Mouse (Mus musculus): ENCODE measurements at regions not wholly inside any gene's neighbourhood (a gene's known extent, or its start where the extent isn't known, plus 50 kb on each side); places are given as distances from the start of the nearest gene placed in this dataset.

DNA sequence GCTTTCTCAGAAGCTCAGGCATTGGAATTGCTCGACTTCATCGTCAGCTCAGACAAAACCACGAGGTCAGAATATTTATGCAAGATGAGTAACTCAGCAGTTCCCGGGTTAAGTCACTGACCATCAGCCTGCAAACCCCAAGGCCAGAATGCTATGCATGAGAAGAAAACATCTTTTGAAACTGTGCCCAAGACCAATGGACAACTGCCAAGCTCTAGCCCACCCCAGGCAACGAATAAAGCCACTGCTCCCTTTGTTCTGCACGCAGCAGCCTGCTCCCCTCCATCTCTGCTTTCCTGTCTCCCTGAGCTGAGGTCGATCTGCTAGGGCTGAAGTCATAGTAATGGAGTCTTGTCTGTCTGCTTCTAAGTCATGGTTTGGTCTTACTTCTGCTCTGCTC, 61.7 kb upstream of the Gpc1 start:
- no peaks in the 10 kb centered on the region for H3K27me3 ChIP-seq (ENCODE audit: control insufficient read depth in 1 of 2, insufficient read depth in 2 of 2, low read length in 2 of 2)
- H3K36me3 ChIP-seq (ENCODE audit: control insufficient read depth in 1 of 2, insufficient read depth in 2 of 2, low read length in 2 of 2) = no peaks in the 10 kb centered on the region
- H3K9me3 ChIP-seq (replicated peaks; ENCODE audit: insufficient read depth, low read length) = no peaks in the 10 kb centered on the region
- no peak overlapping the region for H3K9ac ChIP-seq (ENCODE audit: control insufficient read depth, low read depth, low read length, poor library complexity, severe bottlenecking)
- H3K27ac ChIP-seq (ENCODE audit: control insufficient read depth, low read depth, low read length) = no peak overlapping the region
- no peak for DNase-seq (ENCODE audit: low read depth, low spot score)
- TF ChIP-seq TCF12 (IDR thresholded peaks at IDR 0.05; ENCODE audit: low read depth, low read length) (no peak), CHD2 (IDR thresholded peaks at IDR 0.05; ENCODE audit: low read length) (no peak), EP300 (IDR thresholded peaks at IDR 0.05; ENCODE audit: low read depth in 1 of 2, low read length in 2 of 2) (no peak), RCOR1 (IDR thresholded peaks at IDR 0.05; ENCODE audit: low read depth, low read length) (no peak), JUND (IDR thresholded peaks at IDR 0.05; ENCODE audit: low read depth, low read length) (no peak), NELFE (IDR thresholded peaks at IDR 0.05; ENCODE audit: low read depth, low read length) (no peak)
- H3K4me1 ChIP-seq (ENCODE audit: control insufficient read depth in 1 of 2, insufficient read depth in 2 of 2, low read length in 2 of 2) = no peaks in the 10 kb centered on the region
- no peaks in the 10 kb centered on the region for H3K79me2 ChIP-seq (ENCODE audit: control insufficient read depth, insufficient read depth, low read length, poor library complexity)
- no peak overlapping the region for H3K4me3 ChIP-seq (ENCODE audit: control insufficient read depth in 1 of 2, insufficient read depth in 1 of 2, low read depth in 2 of 2, low read length in 2 of 2)

DNA sequence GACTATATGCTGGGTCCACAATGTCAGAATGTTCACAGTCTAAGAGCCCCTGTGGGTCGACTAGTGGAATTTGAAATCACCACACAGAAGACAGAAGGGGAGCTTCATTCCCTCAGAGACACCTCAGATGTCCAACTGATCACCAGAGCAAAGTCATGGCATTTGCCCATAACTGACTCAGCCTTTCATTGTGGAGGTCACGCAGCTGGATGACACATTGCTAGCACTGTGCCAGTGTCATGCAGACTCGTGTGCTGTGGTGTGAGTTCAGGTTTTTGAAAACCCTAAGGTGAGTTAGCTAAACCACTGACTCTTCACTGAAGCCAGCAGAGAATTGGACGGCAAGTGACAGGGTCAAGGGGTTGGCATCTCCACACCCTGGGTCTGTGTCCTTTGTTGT, 62.3 kb upstream of the Gpc1 start:
- H3K4me3 ChIP-seq (ENCODE audit: control insufficient read depth in 1 of 2, insufficient read depth in 1 of 2, low read depth in 2 of 2, low read length in 2 of 2) = no peak overlapping the region
- H3K79me2 ChIP-seq (ENCODE audit: control insufficient read depth, insufficient read depth, low read length, poor library complexity) = no peaks in the 10 kb centered on the region
- H3K9ac ChIP-seq (ENCODE audit: control insufficient read depth, low read depth, low read length, poor library complexity, severe bottlenecking) = no peak overlapping the region
- no peaks in the 10 kb centered on the region for H3K36me3 ChIP-seq (ENCODE audit: control insufficient read depth in 1 of 2, insufficient read depth in 2 of 2, low read length in 2 of 2)
- no peak overlapping the region for H3K27ac ChIP-seq (ENCODE audit: control insufficient read depth, low read depth, low read length)
- no peaks in the 10 kb centered on the region for H3K9me3 ChIP-seq (replicated peaks; ENCODE audit: insufficient read depth, low read length)
- DNase-seq (ENCODE audit: low read depth, low spot score) = no peak
- no peaks in the 10 kb centered on the region for H3K4me1 ChIP-seq (ENCODE audit: control insufficient read depth in 1 of 2, insufficient read depth in 2 of 2, low read length in 2 of 2)
- no peaks in the 10 kb centered on the region for H3K27me3 ChIP-seq (ENCODE audit: control insufficient read depth in 1 of 2, insufficient read depth in 2 of 2, low read length in 2 of 2)
- TF ChIP-seq SMC3 (IDR thresholded peaks at IDR 0.05; ENCODE audit: low read depth, low read length) = no peak
- TF ChIP-seq CTCF (IDR thresholded peaks at IDR 0.05 in 2 of 3, conservative IDR thresholded peaks at IDR 0.05 in 1 of 3; ENCODE audit: control insufficient read depth in 1 of 3, insufficient read depth in 1 of 3, low read depth in 2 of 3, low read length in 3 of 3, poor library complexity in 1 of 3, severe bottlenecking in 1 of 3) = no peak
- TF ChIP-seq ZC3H11A (IDR thresholded peaks at IDR 0.05; ENCODE audit: low read depth, low read length) = no peak
- TF ChIP-seq UBTF (IDR thresholded peaks at IDR 0.05; ENCODE audit: borderline replicate concordance, insufficient read depth, low read depth, low read length) = no peak
- no peak for TF ChIP-seq ELF1 (IDR thresholded peaks at IDR 0.05; ENCODE audit: low read depth, low read length)
- no peak for TF ChIP-seq MYC (IDR thresholded peaks at IDR 0.05; ENCODE audit: low read depth, low read length)
- no peak for TF ChIP-seq ETS1 (IDR thresholded peaks at IDR 0.05; ENCODE audit: low read depth, low read length)
- no peak for TF ChIP-seq POLR2AphosphoS2 (IDR thresholded peaks at IDR 0.05; ENCODE audit: low read length)
- TF ChIP-seq TAL1 (IDR thresholded peaks at IDR 0.05; ENCODE audit: low read length) = no peak

DNA sequence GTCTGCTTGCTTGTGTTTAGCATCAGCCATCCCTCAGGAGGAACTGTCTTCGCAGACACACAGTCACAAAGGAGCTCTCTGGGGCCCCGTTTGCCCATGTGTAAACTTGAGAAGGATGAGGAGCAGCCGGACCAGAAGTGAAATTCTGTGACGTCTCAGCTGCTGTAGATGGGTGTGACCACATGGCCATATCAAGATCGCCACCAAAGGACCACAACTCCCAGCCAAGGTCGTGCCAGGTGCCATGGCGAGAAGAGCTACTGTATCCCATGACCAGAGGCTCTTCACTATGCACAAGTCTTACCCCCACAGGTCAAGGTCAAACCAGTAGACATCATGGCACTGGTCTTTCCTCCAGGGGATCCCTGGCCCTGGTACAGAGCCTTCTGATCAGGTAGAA, 64.9 kb upstream of the Gpc1 start:
- Histone ChIP-seq H3K79me2 (ENCODE audit: control insufficient read depth, insufficient read depth, low read length, poor library complexity) (no peaks in the 10 kb centered on the region), H3K9ac (ENCODE audit: control insufficient read depth, low read depth, low read length, poor library complexity, severe bottlenecking) (no peak overlapping the region), H3K27ac (ENCODE audit: control insufficient read depth, low read depth, low read length) (no peak overlapping the region), H3K36me3 (ENCODE audit: control insufficient read depth in 1 of 2, insufficient read depth in 2 of 2, low read length in 2 of 2) (no peaks in the 10 kb centered on the region), H3K27me3 (ENCODE audit: control insufficient read depth in 1 of 2, insufficient read depth in 2 of 2, low read length in 2 of 2) (no peaks in the 10 kb centered on the region; a peak in 1 of 4 replicates), H3K9me3 (replicated peaks; ENCODE audit: insufficient read depth, low read length) (no peaks in the 10 kb centered on the region), H3K4me1 (ENCODE audit: control insufficient read depth in 1 of 2, insufficient read depth in 2 of 2, low read length in 2 of 2) (no peaks in the 10 kb centered on the region), H3K4me3 (ENCODE audit: control insufficient read depth in 1 of 2, insufficient read depth in 1 of 2, low read depth in 2 of 2, low read length in 2 of 2) (no peak overlapping the region)
- no peak for DNase-seq (ENCODE audit: low read depth, low spot score)
- TF ChIP-seq CHD1 (IDR thresholded peaks at IDR 0.05; ENCODE audit: low read depth, low read length) (no peak), TBP (IDR thresholded peaks at IDR 0.05; ENCODE audit: low read depth, low read length) (no peak), BHLHE40 (IDR thresholded peaks at IDR 0.05; ENCODE audit: borderline replicate concordance, low read depth, low read length) (no peak), TAL1 (IDR thresholded peaks at IDR 0.05; ENCODE audit: low read length) (no peak), NELFE (IDR thresholded peaks at IDR 0.05; ENCODE audit: low read depth, low read length) (no peak), USF2 (IDR thresholded peaks at IDR 0.05; ENCODE audit: borderline replicate concordance in 1 of 2, insufficient read depth in 1 of 2, low read depth in 1 of 2, low read length in 2 of 2) (no peak)
